Mouse (Mus musculus) liver, embryonic 14.5 days (tissue): ENCODE data around the gene Gm17660. TPM values are rescaled to one million over a fixed set of nuclear protein-coding genes. Genes with fewer than 3 reads are reported as not detected.

Experiments used
- ATAC-seq: fragments of 200-750 bp; cut with Nextera tagmentation; 2 replicates; pipeline ENCODE4 v1.8.0; 2017; ENCODE audit warnings: moderate number of reproducible peaks, mild to moderate bottlenecking, moderate library complexity; ENCODE audit not compliant: insufficient read depth
- DNase-seq, 3 experiments: peaks; one replicate each; pipeline ENCODE4 v3.0.0-alpha.2; 2012 to 2013; ENCODE audit warnings: low read depth in 3 of 3, low spot score in 3 of 3
- H3K27ac ChIP-seq: fragments of 300-500 bp; sonication (generic); 2 replicates; pipeline ENCODE4 v1.5.1; 2014; ENCODE audit warnings: moderate library complexity, mild to moderate bottlenecking, control low read depth, inconsistent platforms
- H3K27me3 ChIP-seq: fragments of 300-500 bp; sonication (generic); 2 replicates; pipeline ENCODE4 v1.6.1; 2014; ENCODE audit warnings: mild to moderate bottlenecking, low read length, moderate library complexity; ENCODE audit not compliant: control insufficient read depth, insufficient read depth
- H3K36me3 ChIP-seq: fragments of 300-500 bp; sonication (generic); replicated peaks from 2 replicates; pipeline ENCODE4 v1.6.1; 2014; ENCODE audit warnings: low read depth; ENCODE audit not compliant: control insufficient read depth, insufficient read depth
- H3K4me1 ChIP-seq, 2 experiments: fragments of 200-500 bp in 1 of 2; fragments of 300-500 bp in 1 of 2; sonication (generic) in 1 of 2; replicated peaks; 2 replicates each; pipeline ENCODE4 v1.6.1; 2012 to 2014; ENCODE audit warnings: antibody characterized with exemption in 1 of 2, inconsistent platforms in 1 of 2, low read length in 1 of 2; ENCODE audit not compliant: control insufficient read depth in 2 of 2, insufficient read depth in 2 of 2
- H3K4me2 ChIP-seq: fragments of 300-500 bp; sonication (generic); 2 replicates; pipeline ENCODE4 v1.6.1; 2014; ENCODE audit warnings: low read depth, mild to moderate bottlenecking, control low read depth, moderate library complexity
- H3K4me3 ChIP-seq, 2 experiments: fragments of 200-500 bp in 1 of 2; fragments of 300-500 bp in 1 of 2; sonication (generic) in 1 of 2; 2 replicates each; pipeline ENCODE4 v1.5.1; 2012 to 2014; ENCODE audit warnings: low read depth in 2 of 2, low read length in 2 of 2, mild to moderate bottlenecking in 2 of 2, control low read depth in 1 of 2, inconsistent platforms in 1 of 2, moderate library complexity in 1 of 2; ENCODE audit not compliant: insufficient read depth in 1 of 2
- H3K9ac ChIP-seq: fragments of 300-500 bp; sonication (generic); replicated peaks from 2 replicates; pipeline ENCODE4 v1.6.1; 2014; ENCODE audit warnings: mild to moderate bottlenecking, control low read depth, moderate library complexity
- H3K9me3 ChIP-seq: fragments of 300-500 bp; sonication (generic); 2 replicates; pipeline ENCODE4 v1.6.1; 2016; ENCODE audit warnings: low read length, mixed read lengths; ENCODE audit not compliant: control insufficient read depth
- CTCF ChIP-seq: IDR thresholded peaks from 2 replicates; pipeline ENCODE4 v1.5.1; 2016; ENCODE audit warnings: antibody characterized with exemption, low read depth, control low read depth
- EP300 ChIP-seq: IDR thresholded peaks from 2 replicates; pipeline ENCODE4 v1.6.1; 2016; ENCODE audit warnings: antibody characterized with exemption, low read depth
- WGBS: fragments of 180-500 bp; shearing (Covaris S2); extraction: QIAGEN DNeasy Blood & Tissue Kit; methylation state at CpG from one replicate; pipeline ENCODE4 v1.1.7; 2014; ENCODE audit not compliant: insufficient replicate concordance; 5-methylcytosine and 5-hydroxymethylcytosine counted together
- polyA plus RNA-seq, 2 experiments: library from polyadenylated mRNA; depleted of rRNA in 1 of 2; stranded (reverse) in 1 of 2; unstranded in 1 of 2; fragments of >200 nt; fragmentation: Nextera tagmentation in 1 of 2; extraction: Ambion mirVana in 1 of 2; gene quantifications; 2 replicates each; pipeline versions ENCODE4 v1.2.1 to v1.2.3; 2012 to 2014

The Gm17660 gene
- polyA plus RNA-seq, 2 experiments, result not detected

GRCm38 (mm10) chr5:104055816-104056215 lies 21.6 kb downstream of the Gm17660 start:
- H3K27ac ChIP-seq, result peak overlapping the region; percentile 73
- no peak for ATAC-seq
- 29% methylated on average over 4 of the region's 4 CpGs for WGBS

GRCm38 (mm10) chr5:104054938-104055337 lies 22.5 kb downstream of the Gm17660 start:
- H3K27ac ChIP-seq, result peak overlapping the region; percentile 73
- TF ChIP-seq EP300 (peak; percentile 87), CTCF (no peak)
- H3K4me1 ChIP-seq, result peaks cover 26 to 38% of the 10 kb centered on the region in 2 experiments
- H3K4me2 ChIP-seq, result peak overlapping the region; percentile 51
- no peaks in the 10 kb centered on the region for H3K9me3 ChIP-seq
- H3K9ac ChIP-seq, result peak overlapping the region; percentile 19
- H3K36me3 ChIP-seq, result peaks cover 38% of the 10 kb centered on the region
- H3K27me3 ChIP-seq, result no peaks in the 10 kb centered on the region
- H3K4me3 ChIP-seq, result no peak overlapping the region
- ATAC-seq (peak; percentile 87), DNase-seq (peak; percentile 58 to 70 (median 62))
- WGBS, result 24% methylated on average over 4 of the region's 4 CpGs

More at GRCm38 (mm10) chr5:104055816-104056215, 21.6 kb downstream of the Gm17660 start:
- Histone ChIP-seq H3K27me3 (no peaks in the 10 kb centered on the region), H3K9me3 (no peaks in the 10 kb centered on the region), H3K4me1 (peaks cover 26 to 39% of the 10 kb centered on the region in 2 experiments), H3K4me2 (no peak overlapping the region), H3K9ac (0 out of 2 replicates have a peak overlapping the region, but pooled peaks have one; percentile 7), H3K36me3 (peaks cover 40% of the 10 kb centered on the region), H3K4me3 (no peak overlapping the region)
- TF ChIP-seq EP300, result no peak
- no peak for TF ChIP-seq CTCF
- no peak for DNase-seq

DNA sequence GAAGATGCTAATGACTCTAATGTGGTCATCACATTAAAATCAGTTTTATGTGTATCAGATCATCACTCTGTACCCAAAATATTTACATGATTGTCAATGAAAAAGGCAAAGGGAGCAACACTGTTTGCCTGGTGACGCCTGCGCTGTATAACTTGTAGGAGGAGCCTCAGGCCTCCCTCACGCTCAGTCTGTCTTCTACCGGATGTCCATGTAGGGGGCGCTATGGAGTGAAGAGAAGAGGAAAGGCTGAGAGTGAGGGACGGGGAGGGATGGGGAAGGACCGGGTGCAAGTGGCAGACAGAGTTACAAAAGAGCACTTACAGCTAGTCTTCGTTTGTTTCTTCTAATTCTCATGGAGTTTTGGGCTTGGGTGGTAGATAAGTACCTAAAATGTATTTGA lies 24.5 kb downstream of the Gm17660 start:
- Histone ChIP-seq H3K4me1 (peaks cover 30 to 45% of the 10 kb centered on the region in 2 experiments), H3K27me3 (no peaks in the 10 kb centered on the region), H3K27ac (no peak overlapping the region), H3K36me3 (peaks cover 22% of the 10 kb centered on the region), H3K4me2 (no peak overlapping the region), H3K9me3 (no peaks in the 10 kb centered on the region), H3K4me3 (no peak overlapping the region), H3K9ac (no peak overlapping the region)
- DNase-seq (peak in 2 of 3 experiments; percentile 51 to 62), ATAC-seq (peak; percentile 57)
- WGBS, result 47% methylated on average over 8 of the region's 8 CpGs
- TF ChIP-seq EP300 (no peak), CTCF (peak; percentile 87)

- H3K27ac ChIP-seq, result peak overlapping the region; percentile 84
- DNase-seq (peak in 2 of 3 experiments; percentile 43 to 58), ATAC-seq (no peak)
- peak overlapping the region; percentile 87 for H3K9ac ChIP-seq
- 21% methylated on average over 4 of the region's 4 CpGs for WGBS
- no peaks in the 10 kb centered on the region for H3K9me3 ChIP-seq
- peak overlapping the region; percentile 70 for H3K4me2 ChIP-seq
- H3K4me1 ChIP-seq, result peaks cover 19 to 40% of the 10 kb centered on the region in 2 experiments
- H3K36me3 ChIP-seq, result peaks cover 18% of the 10 kb centered on the region
- TF ChIP-seq CTCF (peak; percentile 44), EP300 (no peak)
- H3K4me3 ChIP-seq, result peak overlapping the region; percentile 63 to 72
- no peaks in the 10 kb centered on the region for H3K27me3 ChIP-seq
Measured at GRCm38 (mm10) chr5:104048139-104048538, 29.3 kb downstream of the Gm17660 start.

DNA sequence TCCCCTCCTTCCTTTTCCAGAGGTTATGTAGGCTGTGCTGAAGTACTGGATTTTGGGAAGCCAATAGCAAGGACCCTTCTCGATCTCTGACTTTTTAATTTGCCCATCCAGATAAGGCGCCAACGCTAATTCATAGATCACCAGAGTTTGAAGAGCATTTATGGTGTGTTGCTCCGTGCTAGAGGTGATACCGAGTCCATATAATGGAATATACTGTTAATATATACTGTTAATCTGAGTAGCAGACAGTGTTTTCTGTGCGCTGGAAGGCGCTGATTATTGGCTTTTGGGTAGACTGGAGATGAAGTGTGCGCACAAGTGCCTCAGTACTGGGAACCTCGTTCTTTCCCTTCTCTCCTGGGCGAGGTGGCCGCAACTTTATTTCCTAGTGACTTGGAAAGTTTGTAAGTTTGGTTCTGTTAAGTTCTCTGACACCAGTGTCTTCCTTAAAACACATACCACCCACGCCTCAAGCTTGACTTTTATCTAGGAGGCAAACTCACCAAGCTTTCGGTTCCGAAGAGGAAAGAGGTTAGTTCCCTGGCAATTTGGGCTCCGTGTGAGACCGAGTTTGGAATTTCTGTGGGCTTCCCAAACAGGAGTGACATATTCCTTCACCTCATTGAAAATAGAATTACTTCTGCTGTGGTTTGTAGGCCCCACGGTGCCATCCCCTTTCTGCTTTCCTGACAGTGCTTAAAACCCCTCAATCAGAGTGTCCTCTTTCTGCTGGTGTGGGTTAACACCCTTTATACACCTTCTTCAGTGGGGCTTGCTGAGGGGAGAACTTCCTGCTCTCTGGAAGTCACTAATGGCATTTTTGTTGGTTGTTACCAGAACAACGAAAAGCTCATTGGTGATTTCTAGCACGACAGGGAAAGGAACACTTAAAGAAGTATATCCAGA lies 30.0 kb downstream of the Gm17660 start:
- peak overlapping the region; percentile 70 for H3K4me2 ChIP-seq
- DNase-seq (no peak), ATAC-seq (peak; percentile 20; the same call in 1 of the 2 replicates)
- no peaks in the 10 kb centered on the region for H3K9me3 ChIP-seq
- peaks cover 19 to 38% of the 10 kb centered on the region in 2 experiments for H3K4me1 ChIP-seq
- H3K27me3 ChIP-seq, result no peaks in the 10 kb centered on the region
- peak overlapping the region; percentile 87 for H3K9ac ChIP-seq
- peak overlapping the region; percentile 63 to 72 for H3K4me3 ChIP-seq
- peaks cover 18% of the 10 kb centered on the region for H3K36me3 ChIP-seq
- peak overlapping the region; percentile 84 for H3K27ac ChIP-seq
- no peak for TF ChIP-seq CTCF
- TF ChIP-seq EP300, result no peak
- 1% methylated on average over 19 of the region's 19 CpGs for WGBS
